Mouse (Mus musculus): Measurements from ENCODE around the gene Mfsd13b. TPM values are rescaled to one million over a fixed set of nuclear protein-coding genes. Genes with fewer than 3 reads are reported as not detected.

The Mfsd13b gene
- polyA plus RNA-seq, 1 experiment: 0.40 TPM

GRCm38 (mm10) chr7:121034701-121035141 lies 52.4 kb downstream of the Mfsd13b start:
- Histone ChIP-seq H3K4me1 (ENCODE audit: control insufficient read depth, insufficient read depth, low read length) (peaks cover 3% of the 10 kb centered on the region; the same call in 1 of the 2 replicates), H3K27ac (ENCODE audit: insufficient read depth, low read length) (peak overlapping the region; percentile 97), H3K4me3 (ENCODE audit: insufficient read depth, low read length) (peak overlapping the region; percentile 59)
- TF ChIP-seq CTCF (IDR thresholded peaks at IDR 0.05; ENCODE audit: extremely low read depth, insufficient read depth, low read length) (no peak), POLR2A (IDR thresholded peaks at IDR 0.05; ENCODE audit: extremely low read depth, insufficient read depth, low read length) (no peak)

- no peak for TF ChIP-seq CTCF (IDR thresholded peaks at IDR 0.05; ENCODE audit: extremely low read depth, insufficient read depth, low read length)
- TF ChIP-seq POLR2A (IDR thresholded peaks at IDR 0.05; ENCODE audit: extremely low read depth, insufficient read depth, low read length): no peak
- peaks cover 3% of the 10 kb centered on the region; the same call in 1 of the 2 replicates for H3K4me1 ChIP-seq (ENCODE audit: control insufficient read depth, insufficient read depth, low read length)
- H3K27ac ChIP-seq (ENCODE audit: insufficient read depth, low read length): peak overlapping the region; percentile 97
- peak overlapping the region; percentile 59 for H3K4me3 ChIP-seq (ENCODE audit: insufficient read depth, low read length)
These were observed 52.9 kb downstream of the Mfsd13b start for GRCm38 (mm10) chr7:121035161-121035721.

GRCm38 (mm10) chr7:121040595-121040994 lies 58.3 kb downstream of the Mfsd13b start:
- H3K27ac ChIP-seq (ENCODE audit: insufficient read depth, low read length): no peak overlapping the region
- no peak overlapping the region for H3K4me3 ChIP-seq (ENCODE audit: insufficient read depth, low read length)
- peaks cover 1% of the 10 kb centered on the region; the same call in 1 of the 2 replicates for H3K4me1 ChIP-seq (ENCODE audit: control insufficient read depth, insufficient read depth, low read length)
- TF ChIP-seq POLR2A (IDR thresholded peaks at IDR 0.05; ENCODE audit: extremely low read depth, insufficient read depth, low read length) (no peak), CTCF (IDR thresholded peaks at IDR 0.05; ENCODE audit: extremely low read depth, insufficient read depth, low read length) (no peak)

- Histone ChIP-seq H3K27ac (ENCODE audit: insufficient read depth, low read length) (no peak overlapping the region), H3K4me3 (ENCODE audit: insufficient read depth, low read length) (no peak overlapping the region), H3K4me1 (ENCODE audit: control insufficient read depth, insufficient read depth, low read length) (no peaks in the 10 kb centered on the region; the same call in 1 of the 2 replicates)
- TF ChIP-seq CTCF (IDR thresholded peaks at IDR 0.05; ENCODE audit: extremely low read depth, insufficient read depth, low read length) (no peak), POLR2A (IDR thresholded peaks at IDR 0.05; ENCODE audit: extremely low read depth, insufficient read depth, low read length) (no peak)
These were observed 59.7 kb downstream of the Mfsd13b start for GRCm38 (mm10) chr7:121041989-121042388.

- TF ChIP-seq POLR2A (IDR thresholded peaks at IDR 0.05; ENCODE audit: extremely low read depth, insufficient read depth, low read length): no peak
- Histone ChIP-seq H3K4me3 (ENCODE audit: insufficient read depth, low read length) (no peak overlapping the region), H3K27ac (ENCODE audit: insufficient read depth, low read length) (no peak overlapping the region), H3K4me1 (ENCODE audit: control insufficient read depth, insufficient read depth, low read length) (no peaks in the 10 kb centered on the region; the same call in 1 of the 2 replicates)
These were observed 60.7 kb downstream of the Mfsd13b start for GRCm38 (mm10) chr7:121043004-121043403.

GRCm38 (mm10) chr7:121043510-121043909 lies 61.2 kb downstream of the Mfsd13b start:
- TF ChIP-seq CTCF (IDR thresholded peaks at IDR 0.05; ENCODE audit: extremely low read depth, insufficient read depth, low read length) (no peak), POLR2A (IDR thresholded peaks at IDR 0.05; ENCODE audit: extremely low read depth, insufficient read depth, low read length) (no peak)
- Histone ChIP-seq H3K27ac (ENCODE audit: insufficient read depth, low read length) (no peak overlapping the region), H3K4me3 (ENCODE audit: insufficient read depth, low read length) (no peak overlapping the region), H3K4me1 (ENCODE audit: control insufficient read depth, insufficient read depth, low read length) (no peaks in the 10 kb centered on the region; the same call in 1 of the 2 replicates)

GRCm38 (mm10) chr7:121044251-121044650 lies 61.9 kb downstream of the Mfsd13b start:
- H3K4me1 ChIP-seq (ENCODE audit: control insufficient read depth, insufficient read depth, low read length): no peaks in the 10 kb centered on the region; the same call in 1 of the 2 replicates
- TF ChIP-seq CTCF (IDR thresholded peaks at IDR 0.05; ENCODE audit: extremely low read depth, insufficient read depth, low read length) (no peak), POLR2A (IDR thresholded peaks at IDR 0.05; ENCODE audit: extremely low read depth, insufficient read depth, low read length) (no peak)
- H3K4me3 ChIP-seq (ENCODE audit: insufficient read depth, low read length): no peak overlapping the region
- H3K27ac ChIP-seq (ENCODE audit: insufficient read depth, low read length): no peak overlapping the region

- Histone ChIP-seq H3K4me3 (ENCODE audit: insufficient read depth, low read length) (no peak overlapping the region), H3K4me1 (ENCODE audit: control insufficient read depth, insufficient read depth, low read length) (no peaks in the 10 kb centered on the region; the same call in 1 of the 2 replicates), H3K27ac (ENCODE audit: insufficient read depth, low read length) (no peak overlapping the region)
- TF ChIP-seq POLR2A (IDR thresholded peaks at IDR 0.05; ENCODE audit: extremely low read depth, insufficient read depth, low read length) (no peak), CTCF (IDR thresholded peaks at IDR 0.05; ENCODE audit: extremely low read depth, insufficient read depth, low read length) (no peak)
These were observed 63.6 kb downstream of the Mfsd13b start for GRCm38 (mm10) chr7:121045671-121046453.

GRCm38 (mm10) chr7:121047624-121048023 lies 65.3 kb downstream of the Mfsd13b start:
- no peaks in the 10 kb centered on the region; the same call in 1 of the 2 replicates for H3K4me1 ChIP-seq (ENCODE audit: control insufficient read depth, insufficient read depth, low read length)
- TF ChIP-seq CTCF (IDR thresholded peaks at IDR 0.05; ENCODE audit: extremely low read depth, insufficient read depth, low read length): no peak
- TF ChIP-seq POLR2A (IDR thresholded peaks at IDR 0.05; ENCODE audit: extremely low read depth, insufficient read depth, low read length): no peak
- H3K4me3 ChIP-seq (ENCODE audit: insufficient read depth, low read length): no peak overlapping the region
- H3K27ac ChIP-seq (ENCODE audit: insufficient read depth, low read length): no peak overlapping the region

All from cortical plate, adult 2 months (tissue).